Mouse (Mus musculus): ENCODE data around the gene Unc13a. TPM values are rescaled to one million over a fixed set of nuclear protein-coding genes. Genes with fewer than 3 reads are reported as not detected.

Unc13a gene
- total RNA-seq, 1 experiment, result 3.0 TPM

- DNase-seq (ENCODE audit: low read depth, low spot score), result no peak
- Histone ChIP-seq H3K4me1 (ENCODE audit: control insufficient read depth in 2 of 2, insufficient read depth in 2 of 2, low read length in 2 of 2, poor library complexity in 1 of 2) (peaks cover 0 to 43% of the 10 kb centered on the region in 2 experiments; a peak in 2 of 4 replicates), H3K9ac (ENCODE audit: insufficient read depth, low read depth, low read length, poor library complexity, severe bottlenecking) (peak overlapping the region; percentile 38)
These were observed 14.0 kb upstream of the Unc13a start for GRCm38 (mm10) chr8:71685573-71685972.

GRCm38 (mm10) chr8:71684701-71685100, 13.1 kb upstream of the Unc13a start:
- H3K4me3 ChIP-seq (ENCODE audit: insufficient read depth in 1 of 2, low read depth in 1 of 2, low read length in 2 of 2, poor library complexity in 1 of 2, severe bottlenecking in 1 of 2), result no peak overlapping the region

More at GRCm38 (mm10) chr8:71685573-71685972, 14.0 kb upstream of the Unc13a start:
- Histone ChIP-seq H3K36me3 (ENCODE audit: control insufficient read depth, insufficient read depth, low read length, poor library complexity, severe bottlenecking) (peaks cover 12% of the 10 kb centered on the region), H3K4me3 (ENCODE audit: insufficient read depth in 1 of 2, low read depth in 1 of 2, low read length in 2 of 2, poor library complexity in 1 of 2, severe bottlenecking in 1 of 2) (peak overlapping the region; percentile 58 to 60), H3K27ac (ENCODE audit: insufficient read depth, low read depth, low read length, poor library complexity, severe bottlenecking) (no peak overlapping the region), H3K9me3 (ENCODE audit: control insufficient read depth, insufficient read depth, low read depth, low read length) (no peaks in the 10 kb centered on the region)
- in situ Hi-C loops (cut with MboI; ENCODE audit: low sequenced_read_pairs in 2 of 2, unreplicated experiment in 2 of 2), result no loop called here
- TF ChIP-seq HCFC1 (IDR thresholded peaks at IDR 0.05; ENCODE audit: borderline replicate concordance, insufficient read depth, low read length) (peak; percentile 29; the same call in 1 of the 2 replicates), ZNF384 (IDR thresholded peaks at IDR 0.05; ENCODE audit: low read depth, low read length) (no peak), ZC3H11A (IDR thresholded peaks at IDR 0.05; ENCODE audit: borderline replicate concordance, low read depth, low read length) (no peak), MAFK (IDR thresholded peaks at IDR 0.05; ENCODE audit: insufficient read depth, low read depth, low read length) (no peak), CHD2 (IDR thresholded peaks at IDR 0.05; ENCODE audit: low read depth, low read length) (no peak)

GRCm38 (mm10) chr8:71682832-71683231, 11.3 kb upstream of the Unc13a start:
- DNase-seq (ENCODE audit: low read depth, low spot score), result no peak
- Histone ChIP-seq H3K27ac (ENCODE audit: insufficient read depth, low read depth, low read length, poor library complexity, severe bottlenecking) (no peak overlapping the region), H3K4me3 (ENCODE audit: insufficient read depth in 1 of 2, low read depth in 1 of 2, low read length in 2 of 2, poor library complexity in 1 of 2, severe bottlenecking in 1 of 2) (no peak overlapping the region), H3K9ac (ENCODE audit: insufficient read depth, low read depth, low read length, poor library complexity, severe bottlenecking) (no peak overlapping the region), H3K9me3 (ENCODE audit: control insufficient read depth, insufficient read depth, low read depth, low read length) (no peaks in the 10 kb centered on the region), H3K4me1 (ENCODE audit: control insufficient read depth in 2 of 2, insufficient read depth in 2 of 2, low read length in 2 of 2, poor library complexity in 1 of 2) (peaks cover 0 to 38% of the 10 kb centered on the region in 2 experiments; a peak in 2 of 4 replicates), H3K36me3 (ENCODE audit: control insufficient read depth, insufficient read depth, low read length, poor library complexity, severe bottlenecking) (peaks cover 12% of the 10 kb centered on the region)
- in situ Hi-C loops (cut with MboI; ENCODE audit: low sequenced_read_pairs in 2 of 2, unreplicated experiment in 2 of 2), result no loop called here
- TF ChIP-seq HCFC1 (IDR thresholded peaks at IDR 0.05; ENCODE audit: borderline replicate concordance, insufficient read depth, low read length) (no peak), MAFK (IDR thresholded peaks at IDR 0.05; ENCODE audit: insufficient read depth, low read depth, low read length) (no peak), ZC3H11A (IDR thresholded peaks at IDR 0.05; ENCODE audit: borderline replicate concordance, low read depth, low read length) (no peak), ZNF384 (IDR thresholded peaks at IDR 0.05; ENCODE audit: low read depth, low read length) (no peak), CHD2 (IDR thresholded peaks at IDR 0.05; ENCODE audit: low read depth, low read length) (no peak)

More at GRCm38 (mm10) chr8:71684701-71685100, 13.1 kb upstream of the Unc13a start:
- no peaks in the 10 kb centered on the region for H3K9me3 ChIP-seq (ENCODE audit: control insufficient read depth, insufficient read depth, low read depth, low read length)
- H3K9ac ChIP-seq (ENCODE audit: insufficient read depth, low read depth, low read length, poor library complexity, severe bottlenecking), result no peak overlapping the region
- in situ Hi-C loops (cut with MboI; ENCODE audit: low sequenced_read_pairs in 2 of 2, unreplicated experiment in 2 of 2), result no loop called here
- TF ChIP-seq ZC3H11A (IDR thresholded peaks at IDR 0.05; ENCODE audit: borderline replicate concordance, low read depth, low read length) (no peak), CHD2 (IDR thresholded peaks at IDR 0.05; ENCODE audit: low read depth, low read length) (no peak), ZNF384 (IDR thresholded peaks at IDR 0.05; ENCODE audit: low read depth, low read length) (no peak), HCFC1 (IDR thresholded peaks at IDR 0.05; ENCODE audit: borderline replicate concordance, insufficient read depth, low read length) (no peak), MAFK (IDR thresholded peaks at IDR 0.05; ENCODE audit: insufficient read depth, low read depth, low read length) (no peak)
- DNase-seq (ENCODE audit: low read depth, low spot score), result no peak
- no peak overlapping the region for H3K27ac ChIP-seq (ENCODE audit: insufficient read depth, low read depth, low read length, poor library complexity, severe bottlenecking)
- H3K4me1 ChIP-seq (ENCODE audit: control insufficient read depth in 2 of 2, insufficient read depth in 2 of 2, low read length in 2 of 2, poor library complexity in 1 of 2), result peaks cover 0 to 44% of the 10 kb centered on the region in 2 experiments; a peak in 2 of 4 replicates
- peaks cover 12% of the 10 kb centered on the region for H3K36me3 ChIP-seq (ENCODE audit: control insufficient read depth, insufficient read depth, low read length, poor library complexity, severe bottlenecking)

GRCm38 (mm10) chr8:71681369-71681915, 9.9 kb upstream of the Unc13a start:
- no peak for TF ChIP-seq ZNF384 (IDR thresholded peaks at IDR 0.05; ENCODE audit: low read depth, low read length)
- no peak for TF ChIP-seq CHD2 (IDR thresholded peaks at IDR 0.05; ENCODE audit: low read depth, low read length)
- TF ChIP-seq HCFC1 (IDR thresholded peaks at IDR 0.05; ENCODE audit: borderline replicate concordance, insufficient read depth, low read length), result no peak
- TF ChIP-seq MAFK (IDR thresholded peaks at IDR 0.05; ENCODE audit: insufficient read depth, low read depth, low read length), result no peak
- H3K9ac ChIP-seq (ENCODE audit: insufficient read depth, low read depth, low read length, poor library complexity, severe bottlenecking), result no peak overlapping the region
- H3K27ac ChIP-seq (ENCODE audit: insufficient read depth, low read depth, low read length, poor library complexity, severe bottlenecking), result no peak overlapping the region
- in situ Hi-C loops (cut with MboI; ENCODE audit: low sequenced_read_pairs in 2 of 2, unreplicated experiment in 2 of 2), result no loop called here
- peaks cover 2 to 29% of the 10 kb centered on the region in 2 experiments; a peak in 2 of 4 replicates for H3K4me1 ChIP-seq (ENCODE audit: control insufficient read depth in 2 of 2, insufficient read depth in 2 of 2, low read length in 2 of 2, poor library complexity in 1 of 2)
- peaks cover 12% of the 10 kb centered on the region for H3K36me3 ChIP-seq (ENCODE audit: control insufficient read depth, insufficient read depth, low read length, poor library complexity, severe bottlenecking)
- no peak for DNase-seq (ENCODE audit: low read depth, low spot score)
- H3K9me3 ChIP-seq (ENCODE audit: control insufficient read depth, insufficient read depth, low read depth, low read length), result no peaks in the 10 kb centered on the region
- H3K4me3 ChIP-seq (ENCODE audit: insufficient read depth in 1 of 2, low read depth in 1 of 2, low read length in 2 of 2, poor library complexity in 1 of 2, severe bottlenecking in 1 of 2), result no peak overlapping the region
